9 mouse cellular contexts compared by ENCODE assay signal in genomic region chr17:88641012-88641411, GRCm38 (mm10). TPM values are rescaled to one million over a fixed set of nuclear protein-coding genes. Genes with fewer than 3 reads are reported as not detected.
A peak's percentile ranks its signal among the peaks of the same experiment; 100 is the strongest.
DNase-seq lines count a peak whose midpoint lies in the region; ATAC-seq lines count a peak whose summit lies in the region.
"Had no signal": no experiment of that assay in that cellular context is flagged by ENCODE, and none has a peak within 500 bp of the region (broad histone marks: within the 10 kb centered on the region; RNA-seq: fewer than 3 reads in every experiment).

No protein-coding gene starts in this region.

- no peaks in the 10 kb centered on the region for H3K36me3 ChIP-seq in neural tube, embryonic 15.5 days
- no peaks in the 10 kb centered on the region for H3K36me3 ChIP-seq in neural tube, embryonic 14.5 days (ENCODE audit: control insufficient read depth, insufficient read depth, low read length)

- H3K4me3 ChIP-seq in neural tube, embryonic 15.5 days (replicated peaks), result no peak overlapping the region
- no peak overlapping the region for H3K4me3 ChIP-seq in neural tube, embryonic 14.5 days (ENCODE audit: low read depth, low read length)
- H3K4me3 ChIP-seq: myocyte had no signal

- no peak overlapping the region for H3K27ac ChIP-seq in neural tube, embryonic 15.5 days (replicated peaks)
- no peak overlapping the region for H3K27ac ChIP-seq in neural tube, embryonic 14.5 days (ENCODE audit: low read depth, low read length)

- peaks cover 4% of the 10 kb centered on the region; the same call in 1 of the 2 replicates for H3K4me1 ChIP-seq in neural tube, embryonic 15.5 days
- H3K4me1 ChIP-seq in neural tube, embryonic 14.5 days (ENCODE audit: control insufficient read depth, insufficient read depth, low read length), result no peaks in the 10 kb centered on the region

- H3K9me3 ChIP-seq in neural tube, embryonic 15.5 days (replicated peaks), result no peaks in the 10 kb centered on the region
- H3K9me3 ChIP-seq in neural tube, embryonic 14.5 days (ENCODE audit: control insufficient read depth, low read length), result no peaks in the 10 kb centered on the region

- no peak overlapping the region for H3K4me2 ChIP-seq in neural tube, embryonic 15.5 days
- no peak overlapping the region for H3K4me2 ChIP-seq in neural tube, embryonic 14.5 days (ENCODE audit: low read depth, low read length)

- intact Hi-C loops in left cerebral cortex, postnatal 4 days (cut with DNase I), result no loop called here

- DNase-seq in neural tube, embryonic 10.5 days (ENCODE audit: extremely low spot score, low spot score), result peak; percentile 72
- DNase-seq in cerebellum, adult 8-10 months, result peak; percentile 66
- peak; percentile 54 to 86 for DNase-seq in frontal cortex, adult 2 months (ENCODE audit: extremely low spot score in 1 of 2, low spot score in 1 of 2)
- peak; percentile 75 for DNase-seq in kidney, adult 18-20 months
- DNase-seq in left cerebral cortex, postnatal 4 days, result peak; percentile 71
- peak; percentile 80 for DNase-seq in thymus, postnatal 0 days (ENCODE audit: low spot score)

- no peak overlapping the region for H3K9ac ChIP-seq in neural tube, embryonic 15.5 days (replicated peaks)
- H3K9ac ChIP-seq in neural tube, embryonic 14.5 days (replicated peaks; ENCODE audit: low read depth, low read length), result no peak overlapping the region

- H3K27me3 ChIP-seq in neural tube, embryonic 15.5 days (replicated peaks), result no peaks in the 10 kb centered on the region
- no peaks in the 10 kb centered on the region for H3K27me3 ChIP-seq in neural tube, embryonic 14.5 days (ENCODE audit: control insufficient read depth, insufficient read depth, low read length)

- no peak for ATAC-seq in neural tube, embryonic 15.5 days (ENCODE audit: low FRiP score)
- ATAC-seq in neural tube, embryonic 14.5 days (ENCODE audit: low read depth), result peak; percentile 34; the same call in 1 of the 2 replicates

- 26% methylated on average over 6 of the region's 6 CpGs for WGBS in neural tube, embryonic 15.5 days
- WGBS in neural tube, embryonic 14.5 days, result 30% methylated on average over 6 of the region's 6 CpGs

RNA-seq across cellular contexts. Expression of gene Gtf2a1l, which starts 27.4 kb away (rescaled TPM):
- 0.35 and 0.54 TPM in 2 replicates for polyA plus RNA-seq in neural tube, embryonic 15.5 days (2015; fragmentation: Nextera tagmentation; extraction: Ambion mirVana)
- polyA plus RNA-seq in frontal cortex, adult 2 months (2012; rRNA removed), result 0.11 and 0.12 TPM in 2 replicates
- under 1 TPM in 1 of 2 experiments, not detected in 1; 0.38 TPM for total RNA-seq in left cerebral cortex, postnatal 4 days (2021)
- polyA plus RNA-seq in neural tube, embryonic 14.5 days (2014; fragmentation: Nextera tagmentation; extraction: Ambion mirVana), result 0.19 and 0.27 TPM in 2 replicates
- not detected in 2 replicates for polyA plus RNA-seq in thymus, postnatal 0 days (2015; fragmentation: Nextera tagmentation; extraction: Ambion mirVana)
- polyA plus RNA-seq: myocyte had no signal

RNA-seq across cellular contexts. Expression of gene Ston1, which starts 43.5 kb away (rescaled TPM):
- polyA plus RNA-seq in neural tube, embryonic 15.5 days (2015; fragmentation: Nextera tagmentation; extraction: Ambion mirVana), result 1.0 and 2.6 TPM in 2 replicates
- 3.4 and 4.0 TPM in 2 replicates for polyA plus RNA-seq in frontal cortex, adult 2 months (2012; rRNA removed)
- 10 to 100 TPM in 1 of 2 experiments, 1 to 10 TPM in 1; 9.1 to 11.1 TPM for total RNA-seq in left cerebral cortex, postnatal 4 days (2021)
- 1.8 and 2.7 TPM in 2 replicates for polyA plus RNA-seq in neural tube, embryonic 14.5 days (2014; fragmentation: Nextera tagmentation; extraction: Ambion mirVana)
- polyA plus RNA-seq in thymus, postnatal 0 days (2015; fragmentation: Nextera tagmentation; extraction: Ambion mirVana), result 3.4 and 3.8 TPM in 2 replicates
